Mouse (Mus musculus) E14TG2a.4 (cell line): ENCODE results near the gene Aes.

Source experiments
- CTCF ChIP-seq: conservative IDR thresholded peaks from 2 replicates; pipeline ENCODE4 v1.5.1; 2014; ENCODE audit warnings: low read length
- NANOG ChIP-seq: IDR thresholded peaks from 2 replicates; pipeline ENCODE4 v1.6.1; 2014; ENCODE audit warnings: borderline replicate concordance, low read length, mixed read lengths

DNA sequence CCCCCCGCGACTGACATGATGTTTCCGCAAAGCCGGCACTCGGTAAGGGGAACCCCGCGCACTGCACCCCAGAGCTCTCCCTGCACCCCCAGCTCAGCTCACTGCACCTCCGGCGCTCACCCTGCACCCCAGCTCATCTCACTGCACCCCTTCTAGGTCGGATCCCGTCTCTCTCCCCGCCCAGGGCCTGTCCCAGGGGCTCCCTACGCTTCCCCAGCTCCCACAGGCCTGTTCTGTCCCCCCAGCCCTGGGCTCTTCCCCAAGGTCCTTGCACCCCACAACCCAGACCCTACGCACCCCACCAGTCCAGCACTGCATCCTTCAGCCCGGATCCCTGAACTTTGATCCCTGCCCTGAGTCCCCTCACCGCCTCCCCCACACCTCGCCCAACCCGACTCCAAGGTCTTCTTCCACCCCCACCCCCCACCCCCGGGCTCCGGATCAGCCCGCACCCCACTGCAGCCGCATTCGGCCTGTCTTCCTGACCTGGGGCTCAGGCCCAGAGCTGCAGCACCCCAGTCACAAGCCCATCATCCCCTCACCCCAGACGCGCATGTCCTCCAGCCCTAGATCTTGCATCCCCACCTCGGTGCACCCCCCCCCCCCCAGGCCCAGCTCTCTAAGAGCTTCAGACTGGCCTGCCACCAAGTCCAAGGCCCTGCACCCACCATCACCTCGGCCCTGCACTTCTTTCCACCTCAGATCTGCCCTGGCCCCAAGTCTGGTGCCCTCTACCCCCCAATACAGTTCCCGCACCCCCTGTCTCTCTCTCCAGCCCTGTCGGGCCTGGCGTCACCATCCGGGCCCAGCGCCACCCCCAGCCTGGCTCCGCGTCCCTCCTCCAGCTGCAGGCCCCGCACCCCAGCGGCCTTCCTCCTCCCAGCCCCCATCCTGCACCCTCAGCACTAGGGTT is 595 bp downstream of the Aes start:
- TF ChIP-seq CTCF (no peak), NANOG (no peak)
